In the genomic region with DNA sequence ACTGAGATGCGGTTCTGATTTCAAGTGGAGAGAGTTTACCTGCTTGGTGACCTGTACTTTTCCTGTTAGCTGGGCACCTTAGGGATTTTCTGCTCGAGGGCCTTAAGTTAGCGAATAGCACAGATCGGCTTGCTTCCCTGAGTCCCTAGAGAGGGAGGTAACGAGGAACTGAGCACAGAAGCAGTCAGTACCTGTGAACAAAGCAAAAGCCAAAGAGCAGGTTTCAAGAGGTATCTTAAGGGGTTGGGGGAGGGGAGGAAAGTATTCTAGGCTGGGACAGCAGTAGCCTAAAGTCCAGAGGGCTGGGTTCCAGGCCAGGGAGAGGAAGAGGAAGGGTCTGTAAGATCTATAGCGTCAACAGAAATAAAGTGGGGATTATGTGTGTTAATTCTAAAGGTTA, we compare ENCODE assay signal across 8 mouse cellular contexts. TPM values are rescaled to one million over a fixed set of nuclear protein-coding genes. Genes with fewer than 3 reads are reported as not detected.
DNase-seq lines count a peak whose midpoint lies in the region; ATAC-seq lines count a peak whose summit lies in the region.

No protein-coding gene starts in this region.

- intact Hi-C loops in heart, postnatal 25 days (cut with DNase I), result loop anchor here (1.0 to 5.0 kb wide), 2 partner anchors 43 to 64 kb away; no protein-coding TSS in a partner anchor

- 0 out of 2 replicates have a peak, but pooled peaks cover 13% of the 10 kb centered on the region for H3K27me3 ChIP-seq in heart, embryonic 10.5 days (ENCODE audit: insufficient read depth, poor library complexity, severe bottlenecking)
- peaks cover 4% of the 10 kb centered on the region; the same call in 1 of the 2 replicates for H3K27me3 ChIP-seq in forebrain, embryonic 13.5 days
- H3K27me3 ChIP-seq in kidney, embryonic 14.5 days (ENCODE audit: control insufficient read depth, insufficient read depth, low read length), result no peaks in the 10 kb centered on the region

- 0 out of 2 replicates have a peak, but pooled peaks cover 3% of the 10 kb centered on the region for H3K36me3 ChIP-seq in heart, embryonic 10.5 days
- H3K36me3 ChIP-seq in forebrain, embryonic 13.5 days (ENCODE audit: poor library complexity, severe bottlenecking), result no peaks in the 10 kb centered on the region
- H3K36me3 ChIP-seq in kidney, embryonic 14.5 days (ENCODE audit: control insufficient read depth, insufficient read depth, low read length), result no peaks in the 10 kb centered on the region

- H3K9ac ChIP-seq in forebrain, embryonic 13.5 days, result peak overlapping the region; percentile 69
- H3K9ac ChIP-seq in kidney, embryonic 14.5 days (ENCODE audit: low read depth, low read length), result peak overlapping the region; percentile 65

- peak overlapping the region; percentile 86; the same call in 1 of the 2 replicates for H3K27ac ChIP-seq in heart, embryonic 10.5 days
- no peak overlapping the region for H3K27ac ChIP-seq in forebrain, embryonic 13.5 days
- no peak overlapping the region for H3K27ac ChIP-seq in kidney, embryonic 14.5 days (ENCODE audit: low read depth, low read length)

- 6% methylated on average over 6 of the region's 6 CpGs for WGBS in heart, embryonic 10.5 days
- 6% methylated on average over 6 of the region's 6 CpGs for WGBS in forebrain, embryonic 13.5 days
- WGBS in kidney, embryonic 14.5 days, result 7% methylated on average over 6 of the region's 6 CpGs

- no peaks in the 10 kb centered on the region for H3K9me3 ChIP-seq in heart, embryonic 10.5 days
- no peaks in the 10 kb centered on the region for H3K9me3 ChIP-seq in forebrain, embryonic 13.5 days (replicated peaks)
- no peaks in the 10 kb centered on the region for H3K9me3 ChIP-seq in kidney, embryonic 14.5 days (ENCODE audit: control insufficient read depth, low read length)

- H3K4me2 ChIP-seq in forebrain, embryonic 13.5 days, result peak overlapping the region; percentile 80
- H3K4me2 ChIP-seq in kidney, embryonic 14.5 days (replicated peaks; ENCODE audit: low read depth, low read length), result peak overlapping the region; percentile 86

- H3K4me1 ChIP-seq in heart, embryonic 10.5 days, result peaks cover 5% of the 10 kb centered on the region; the same call in 1 of the 2 replicates
- H3K4me1 ChIP-seq in forebrain, embryonic 13.5 days, result peaks cover 12% of the 10 kb centered on the region
- no peaks in the 10 kb centered on the region for H3K4me1 ChIP-seq in kidney, embryonic 14.5 days (ENCODE audit: control insufficient read depth, insufficient read depth, low read length)

- ATAC-seq in forebrain, embryonic 13.5 days, result 0 out of 2 replicates have a peak, but pooled peaks have one; percentile 6
- ATAC-seq in kidney, embryonic 14.5 days (ENCODE audit: low FRiP score, low TSS enrichment), result no peak

- no peak for DNase-seq in heart, embryonic 10.5 days (ENCODE audit: low spot score)
- DNase-seq in heart, postnatal 25 days (ENCODE audit: low spot score), result no peak
- peak; percentile 56 for DNase-seq in Muller cell, postnatal 12 days (ENCODE audit: inconsistent ontology term)
- DNase-seq in lung, postnatal 25 days (ENCODE audit: low spot score), result peak; percentile 52
- DNase-seq in thymus, postnatal 4 days, result peak; percentile 41
- DNase-seq in right cerebral cortex, postnatal 25 days, result no peak

- peak overlapping the region; percentile 78 for H3K4me3 ChIP-seq in heart, embryonic 10.5 days
- H3K4me3 ChIP-seq in forebrain, embryonic 13.5 days, result peak overlapping the region; percentile 50
- H3K4me3 ChIP-seq in kidney, embryonic 14.5 days (ENCODE audit: low read length), result peak overlapping the region; percentile 58

RNA-seq across cellular contexts. Expression of gene Dtx3l, which starts 0.3 kb away (rescaled TPM):
- 2.0 and 2.9 TPM in 2 replicates for polyA plus RNA-seq in heart, embryonic 10.5 days (2016; fragmentation: Nextera tagmentation; extraction: Ambion mirVana)
- 10 to 100 TPM in 1 of 2 experiments, 1 to 10 TPM in 1; 9.4 to 10.0 TPM for total RNA-seq in heart, postnatal 25 days (2021)
- polyA plus RNA-seq in forebrain, embryonic 13.5 days (2015; fragmentation: Nextera tagmentation; extraction: Ambion mirVana), result 2.8 and 3.1 TPM in 2 replicates
- 1.7 and 3.2 TPM in 2 replicates for polyA plus RNA-seq in kidney, embryonic 14.5 days (2014; fragmentation: Nextera tagmentation; extraction: Ambion mirVana)

RNA-seq across cellular contexts. Expression of gene Parp9, which starts 1.0 kb away (rescaled TPM):
- polyA plus RNA-seq in heart, embryonic 10.5 days (2016; fragmentation: Nextera tagmentation; extraction: Ambion mirVana), result 1.9 and 4.2 TPM in 2 replicates
- 10 to 100 TPM in 1 of 2 experiments, 1 to 10 TPM in 1; 9.9 to 11.5 TPM for total RNA-seq in heart, postnatal 25 days (2021)
- polyA plus RNA-seq in forebrain, embryonic 13.5 days (2015; fragmentation: Nextera tagmentation; extraction: Ambion mirVana), result 2.3 and 2.8 TPM in 2 replicates
- polyA plus RNA-seq in kidney, embryonic 14.5 days (2014; fragmentation: Nextera tagmentation; extraction: Ambion mirVana), result 1.8 and 3.2 TPM in 2 replicates

RNA-seq across cellular contexts. Expression of gene Kpna1, which starts 39.3 kb away (rescaled TPM):
- polyA plus RNA-seq in heart, embryonic 10.5 days (2016; fragmentation: Nextera tagmentation; extraction: Ambion mirVana), result 51.8 and 60.5 TPM in 2 replicates
- 100 to 1,000 TPM; 112 TPM for total RNA-seq in heart, postnatal 25 days (2021)
- 70.0 and 78.2 TPM in 2 replicates for polyA plus RNA-seq in forebrain, embryonic 13.5 days (2015; fragmentation: Nextera tagmentation; extraction: Ambion mirVana)
- polyA plus RNA-seq in kidney, embryonic 14.5 days (2014; fragmentation: Nextera tagmentation; extraction: Ambion mirVana), result 25.1 and 44.6 TPM in 2 replicates

Comparison
In these comparisons a context has a peak if more than half of its experiments do, and no peak if none do; other contexts are left out.
1. DNase-seq: peak in Muller cell, postnatal 12 days (single experiment), lung, postnatal 25 days (single experiment) and thymus, postnatal 4 days (single experiment); none in heart, embryonic 10.5 days (single experiment), heart, postnatal 25 days (single experiment) and right cerebral cortex, postnatal 25 days (single experiment).
2. Peak in every context shown above with its lines, with median percentiles within 50 percentile points of each other: H3K4me3 ChIP-seq.